Mouse (Mus musculus) liver, postnatal 0 days (tissue): ENCODE measurements at regions not wholly inside any gene's neighbourhood (a gene's known extent, or its start where the extent isn't known, plus 50 kb on each side); places are given as distances from the start of the nearest gene placed in this dataset.

ENCODE experiments used
- CTCF ChIP-seq: sonication (generic); IDR thresholded peaks from 2 replicates; pipeline ENCODE4 v1.5.1; 2016; ENCODE audit warnings: antibody characterized with exemption, low read depth
- EP300 ChIP-seq: IDR thresholded peaks from 2 replicates; pipeline ENCODE4 v1.6.1; 2016; ENCODE audit warnings: antibody characterized with exemption, low read depth, mild to moderate bottlenecking

DNA sequence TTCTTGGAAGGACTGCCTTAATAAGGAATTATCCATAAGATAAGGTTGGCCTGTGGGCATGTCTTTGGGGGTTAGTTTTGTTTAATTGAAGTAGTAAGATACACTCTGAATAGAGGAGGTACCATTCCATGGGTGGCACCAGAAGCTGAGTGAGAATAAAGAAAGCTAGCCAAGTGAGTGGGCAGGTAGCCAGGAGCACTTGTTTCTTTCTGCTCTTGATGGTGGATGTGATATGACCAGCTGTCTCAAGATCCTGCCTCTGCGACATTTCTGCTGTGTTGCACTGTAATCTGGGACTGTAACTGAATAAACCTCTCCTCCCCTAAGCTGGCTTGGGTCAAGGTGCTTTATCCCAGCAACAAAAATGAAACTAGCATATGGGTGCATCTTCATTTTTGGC, 284.2 kb downstream of the Insc start:
- no peak for TF ChIP-seq CTCF
- no peak for TF ChIP-seq EP300
